Mouse (Mus musculus) hindbrain, embryonic 16.5 days (tissue): ENCODE data around the gene Nup85. TPM values are rescaled to one million over a fixed set of nuclear protein-coding genes. Genes with fewer than 3 reads are reported as not detected.
A peak's percentile ranks its signal among the peaks of the same experiment; 100 is the strongest.

Experiments used
- ATAC-seq: fragments of 200-750 bp; cut with Nextera tagmentation; 2 replicates; pipeline ENCODE4 v1.8.0; 2017; ENCODE audit warnings: moderate TSS enrichment, moderate library complexity
- H3K27ac ChIP-seq: fragments of 300-500 bp; sonication (generic); 2 replicates; pipeline ENCODE4 v1.5.1; 2014; ENCODE audit warnings: low read depth, mild to moderate bottlenecking, control low read depth, low read length, moderate library complexity
- H3K27me3 ChIP-seq: fragments of 300-500 bp; sonication (generic); replicated peaks from 2 replicates; pipeline ENCODE4 v1.6.1; 2014; ENCODE audit warnings: low read length; ENCODE audit not compliant: control insufficient read depth, insufficient read depth
- H3K36me3 ChIP-seq: fragments of 300-500 bp; sonication (generic); 2 replicates; pipeline ENCODE4 v1.6.1; 2014; ENCODE audit warnings: mild to moderate bottlenecking, low read length, moderate library complexity, mixed read lengths; ENCODE audit not compliant: control insufficient read depth, insufficient read depth
- H3K4me1 ChIP-seq: fragments of 300-500 bp; sonication (generic); 2 replicates; pipeline ENCODE4 v1.6.1; 2014; ENCODE audit warnings: low read depth, low read length; ENCODE audit not compliant: control insufficient read depth, insufficient read depth
- H3K4me2 ChIP-seq: fragments of 300-500 bp; sonication (generic); 2 replicates; pipeline ENCODE4 v1.6.1; 2014; ENCODE audit warnings: mild to moderate bottlenecking, low read length, control low read depth, moderate library complexity
- H3K4me3 ChIP-seq: fragments of 300-500 bp; sonication (generic); 2 replicates; pipeline ENCODE4 v1.5.1; 2014; ENCODE audit warnings: mild to moderate bottlenecking, low read length, control low read depth, moderate library complexity
- H3K9ac ChIP-seq: fragments of 300-500 bp; sonication (generic); 2 replicates; pipeline ENCODE4 v1.6.1; 2014; ENCODE audit warnings: low read depth, mild to moderate bottlenecking, control low read depth, low read length, moderate library complexity
- H3K9me3 ChIP-seq: fragments of 300-500 bp; sonication (generic); 2 replicates; pipeline ENCODE4 v1.6.1; 2014; ENCODE audit warnings: mild to moderate bottlenecking, low read length, moderate library complexity; ENCODE audit not compliant: control insufficient read depth
- WGBS: fragments of 180-500 bp; shearing (Covaris S2); extraction: QIAGEN DNeasy Blood & Tissue Kit; methylation state at CpG from one replicate; pipeline ENCODE4 v1.1.7; 2014; 5-methylcytosine and 5-hydroxymethylcytosine counted together
- polyA plus RNA-seq: library from polyadenylated mRNA; unstranded; fragments of >200 nt; fragmentation: Nextera tagmentation; extraction: Ambion mirVana; gene quantifications from 2 replicates; pipeline ENCODE4 v1.2.1, GENCODE M21; 2015

Gene Nup85
- polyA plus RNA-seq, 1 experiment from 2014 or later, result 97.5 TPM

GRCm38 (mm10) chr11:115563406-115563805 is 828 bp upstream of the Nup85 start:
- peak overlapping the region; percentile 80 for H3K9ac ChIP-seq
- peak overlapping the region; percentile 86 for H3K27ac ChIP-seq
- H3K27me3 ChIP-seq, result no peaks in the 10 kb centered on the region
- peak overlapping the region; percentile 83 for H3K4me3 ChIP-seq
- H3K4me2 ChIP-seq, result peak overlapping the region; percentile 72
- ATAC-seq, result no peak
- WGBS, result 45% methylated on average over 4 of the region's 4 CpGs
- H3K36me3 ChIP-seq, result peaks cover 15% of the 10 kb centered on the region
- no peaks in the 10 kb centered on the region for H3K9me3 ChIP-seq
- peaks cover 12% of the 10 kb centered on the region for H3K4me1 ChIP-seq

- ATAC-seq, result no peak
- peak overlapping the region; percentile 83 for H3K4me3 ChIP-seq
- no peaks in the 10 kb centered on the region for H3K9me3 ChIP-seq
- peaks cover 12% of the 10 kb centered on the region for H3K4me1 ChIP-seq
- peaks cover 19% of the 10 kb centered on the region for H3K36me3 ChIP-seq
- no peaks in the 10 kb centered on the region for H3K27me3 ChIP-seq
- H3K9ac ChIP-seq, result peak overlapping the region; percentile 80
- H3K4me2 ChIP-seq, result peak overlapping the region; percentile 72
- WGBS, result 21% methylated on average over 7 of the region's 7 CpGs
- H3K27ac ChIP-seq, result no peak overlapping the region
Observed at GRCm38 (mm10) chr11:115564961-115565360, 727 bp downstream of the Nup85 start.

- Histone ChIP-seq H3K27ac (no peak overlapping the region), H3K9ac (no peak overlapping the region), H3K4me3 (no peak overlapping the region), H3K9me3 (no peaks in the 10 kb centered on the region), H3K36me3 (peaks cover 33% of the 10 kb centered on the region), H3K4me1 (no peaks in the 10 kb centered on the region), H3K27me3 (no peaks in the 10 kb centered on the region), H3K4me2 (no peak overlapping the region)
- no peak for ATAC-seq
Observed at GRCm38 (mm10) chr11:115579080-115579479, 14.8 kb downstream of the Nup85 start.

GRCm38 (mm10) chr11:115582913-115583606 is 18.8 kb downstream of the Nup85 start:
- ATAC-seq, result no peak

GRCm38 (mm10) chr11:115584376-115585073 is 20.3 kb downstream of the Nup85 start:
- peaks cover 61% of the 10 kb centered on the region for H3K36me3 ChIP-seq
- no peaks in the 10 kb centered on the region for H3K4me1 ChIP-seq
- no peaks in the 10 kb centered on the region for H3K27me3 ChIP-seq
- H3K4me3 ChIP-seq, result no peak overlapping the region
- H3K9me3 ChIP-seq, result no peaks in the 10 kb centered on the region
- H3K27ac ChIP-seq, result no peak overlapping the region
- no peak overlapping the region for H3K4me2 ChIP-seq
- 88% methylated on average over 10 of the region's 10 CpGs for WGBS
- no peak for ATAC-seq
- H3K9ac ChIP-seq, result no peak overlapping the region

More at GRCm38 (mm10) chr11:115582913-115583606, 18.8 kb downstream of the Nup85 start:
- Histone ChIP-seq H3K9ac (no peak overlapping the region), H3K4me1 (no peaks in the 10 kb centered on the region), H3K9me3 (no peaks in the 10 kb centered on the region), H3K36me3 (peaks cover 61% of the 10 kb centered on the region), H3K4me2 (no peak overlapping the region), H3K4me3 (no peak overlapping the region), H3K27me3 (no peaks in the 10 kb centered on the region), H3K27ac (0 out of 2 replicates have a peak overlapping the region, but pooled peaks have one; percentile 1)
- WGBS, result 83% methylated on average over 10 of the region's 10 CpGs

- H3K4me3 ChIP-seq, result no peak overlapping the region
Observed at GRCm38 (mm10) chr11:115585573-115586100, 21.4 kb downstream of the Nup85 start.

GRCm38 (mm10) chr11:115586403-115586802 is 22.2 kb downstream of the Nup85 start:
- H3K36me3 ChIP-seq, result peaks cover 69% of the 10 kb centered on the region
- no peaks in the 10 kb centered on the region for H3K4me1 ChIP-seq
- WGBS, result 93% methylated on average over 9 of the region's 9 CpGs
- no peaks in the 10 kb centered on the region for H3K9me3 ChIP-seq
- no peak overlapping the region for H3K9ac ChIP-seq
- H3K27ac ChIP-seq, result no peak overlapping the region
- no peak overlapping the region for H3K4me3 ChIP-seq
- ATAC-seq, result no peak
- no peak overlapping the region for H3K4me2 ChIP-seq
- H3K27me3 ChIP-seq, result no peaks in the 10 kb centered on the region

More at GRCm38 (mm10) chr11:115585573-115586100, 21.4 kb downstream of the Nup85 start:
- Histone ChIP-seq H3K9me3 (no peaks in the 10 kb centered on the region), H3K9ac (no peak overlapping the region), H3K4me2 (no peak overlapping the region), H3K27me3 (no peaks in the 10 kb centered on the region), H3K4me1 (no peaks in the 10 kb centered on the region), H3K36me3 (peaks cover 69% of the 10 kb centered on the region), H3K27ac (no peak overlapping the region)
- 91% methylated on average over 7 of the region's 7 CpGs for WGBS
- no peak for ATAC-seq

GRCm38 (mm10) chr11:115587984-115588383 is 23.8 kb downstream of the Nup85 start:
- no peaks in the 10 kb centered on the region for H3K4me1 ChIP-seq
- no peak overlapping the region for H3K4me2 ChIP-seq
- H3K9ac ChIP-seq, result no peak overlapping the region
- H3K27me3 ChIP-seq, result no peaks in the 10 kb centered on the region
- no peak for ATAC-seq
- H3K9me3 ChIP-seq, result no peaks in the 10 kb centered on the region
- 77% methylated on average over 9 of the region's 9 CpGs for WGBS
- H3K36me3 ChIP-seq, result peaks cover 70% of the 10 kb centered on the region
- H3K27ac ChIP-seq, result no peak overlapping the region
- no peak overlapping the region for H3K4me3 ChIP-seq

- 98% methylated on average over 2 of the region's 2 CpGs for WGBS
- Histone ChIP-seq H3K4me2 (no peak overlapping the region), H3K4me1 (no peaks in the 10 kb centered on the region), H3K27ac (no peak overlapping the region), H3K4me3 (no peak overlapping the region), H3K27me3 (no peaks in the 10 kb centered on the region), H3K36me3 (peaks cover 69% of the 10 kb centered on the region), H3K9ac (no peak overlapping the region), H3K9me3 (no peaks in the 10 kb centered on the region)
- no peak for ATAC-seq
Observed at GRCm38 (mm10) chr11:115590526-115591075, 26.4 kb downstream of the Nup85 start.
